Mouse (Mus musculus): ENCODE results near the gene Fam43a. TPM values are rescaled to one million over a fixed set of nuclear protein-coding genes. Genes with fewer than 3 reads are reported as not detected.

Fam43a gene
- polyA plus RNA-seq, 1 experiment = 0.17 TPM

DNA sequence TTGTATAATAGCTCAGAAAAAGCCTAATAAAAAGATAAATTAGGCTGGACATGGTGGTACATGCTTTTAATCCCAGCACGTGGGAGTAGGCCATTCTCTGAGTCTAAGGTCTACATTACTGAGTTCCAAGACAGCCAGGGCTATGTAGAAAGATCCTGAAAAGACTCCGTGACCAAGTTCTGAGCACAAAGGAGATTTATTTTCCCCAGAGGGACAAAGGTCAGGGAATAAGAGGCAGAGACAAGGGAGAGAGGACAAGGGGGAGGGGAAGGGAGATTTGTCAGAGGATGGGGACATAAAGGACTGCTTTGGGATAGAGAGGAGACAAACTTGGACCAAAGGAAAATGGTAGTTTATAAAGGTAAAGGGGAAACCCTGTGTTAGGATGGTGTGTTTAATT is 41.1 kb downstream of the Fam43a start:
- H3K4me3 ChIP-seq (replicated peaks) = no peak overlapping the region
- TF ChIP-seq TAL1 (IDR thresholded peaks at IDR 0.05; ENCODE audit: low read length) (no peak), GATA1 (IDR thresholded peaks at IDR 0.05; ENCODE audit: low read length) (no peak)
- no peaks in the 10 kb centered on the region for H3K27me3 ChIP-seq (ENCODE audit: control insufficient read depth)
- H3K9me3 ChIP-seq (ENCODE audit: control insufficient read depth, low read length) = peaks cover 16% of the 10 kb centered on the region; the same call in 1 of the 2 replicates
- H3K4me1 ChIP-seq (ENCODE audit: control insufficient read depth) = no peaks in the 10 kb centered on the region
- H3K36me3 ChIP-seq (ENCODE audit: control insufficient read depth) = no peaks in the 10 kb centered on the region

DNA sequence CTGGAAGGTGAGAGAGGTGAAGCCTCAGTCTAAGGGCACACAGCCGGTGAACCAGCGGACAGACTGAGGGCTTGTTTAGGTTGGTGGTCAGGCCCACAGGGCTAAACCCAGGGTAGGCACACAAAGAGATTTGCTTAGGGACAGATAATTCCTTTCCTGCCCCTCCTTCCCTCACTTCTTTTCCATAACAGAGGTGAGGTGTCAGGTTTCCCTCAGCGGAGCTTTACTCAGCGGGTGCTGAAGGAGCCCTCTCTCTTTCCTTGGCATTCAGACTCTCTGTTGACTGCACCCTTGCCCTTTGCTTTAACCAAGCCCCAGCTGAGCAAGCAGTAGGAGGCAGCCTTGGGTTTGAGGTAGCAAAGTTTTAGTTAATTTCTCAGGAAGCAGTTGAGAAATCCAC is 41.9 kb downstream of the Fam43a start:
- TF ChIP-seq GATA1 (IDR thresholded peaks at IDR 0.05; ENCODE audit: low read length) (no peak), TAL1 (IDR thresholded peaks at IDR 0.05; ENCODE audit: low read length) (no peak)
- Histone ChIP-seq H3K27me3 (ENCODE audit: control insufficient read depth) (no peaks in the 10 kb centered on the region), H3K9me3 (ENCODE audit: control insufficient read depth, low read length) (peaks cover 16% of the 10 kb centered on the region; the same call in 1 of the 2 replicates), H3K36me3 (ENCODE audit: control insufficient read depth) (no peaks in the 10 kb centered on the region), H3K4me1 (ENCODE audit: control insufficient read depth) (no peaks in the 10 kb centered on the region), H3K4me3 (replicated peaks) (no peak overlapping the region)

DNA sequence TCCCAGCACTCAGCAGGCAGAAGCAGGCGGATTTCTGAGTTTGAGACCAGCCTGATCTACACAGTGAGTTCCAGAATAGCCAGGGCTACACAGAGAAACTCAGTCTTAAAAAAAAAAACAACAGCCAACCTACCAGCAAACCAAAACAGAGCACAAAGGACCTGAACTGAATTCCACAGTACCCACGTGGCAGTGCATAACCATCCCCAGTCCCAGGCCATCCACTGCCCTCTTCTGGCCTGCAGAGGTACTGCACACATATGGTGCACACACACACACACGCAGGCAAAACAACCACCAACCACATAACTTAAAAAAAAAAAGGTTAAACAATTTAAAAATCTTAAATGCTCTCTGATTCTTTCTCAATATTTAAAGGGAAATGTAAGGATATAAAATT is 42.7 kb downstream of the Fam43a start:
- H3K4me1 ChIP-seq (ENCODE audit: control insufficient read depth) = no peaks in the 10 kb centered on the region
- H3K27me3 ChIP-seq (ENCODE audit: control insufficient read depth) = no peaks in the 10 kb centered on the region
- TF ChIP-seq TAL1 (IDR thresholded peaks at IDR 0.05; ENCODE audit: low read length) = no peak
- TF ChIP-seq GATA1 (IDR thresholded peaks at IDR 0.05; ENCODE audit: low read length) = no peak
- H3K36me3 ChIP-seq (ENCODE audit: control insufficient read depth) = no peaks in the 10 kb centered on the region
- H3K9me3 ChIP-seq (ENCODE audit: control insufficient read depth, low read length) = peaks cover 16% of the 10 kb centered on the region; the same call in 1 of the 2 replicates
- no peak overlapping the region for H3K4me3 ChIP-seq (replicated peaks)

DNA sequence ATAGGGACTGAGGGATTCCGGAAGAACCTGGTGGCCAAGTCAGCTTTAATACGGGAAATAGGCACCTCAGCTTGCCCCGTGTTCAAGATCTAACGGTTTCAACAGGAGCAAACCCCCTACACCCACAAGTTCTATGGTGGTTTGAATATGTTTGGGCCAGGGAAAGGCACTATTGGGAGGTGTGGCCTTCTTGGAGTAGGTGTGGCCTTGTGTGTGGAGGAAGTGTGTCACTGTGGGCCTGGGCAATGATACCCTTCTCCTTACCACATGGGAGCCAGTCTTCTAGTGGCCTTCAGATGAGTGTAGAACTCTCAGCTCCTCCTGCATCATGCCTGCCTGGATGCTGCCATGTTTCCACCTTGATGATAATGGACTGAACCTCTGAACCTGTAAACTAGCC is 45.5 kb downstream of the Fam43a start:
- Histone ChIP-seq H3K27me3 (ENCODE audit: control insufficient read depth) (no peaks in the 10 kb centered on the region), H3K4me3 (replicated peaks) (no peak overlapping the region), H3K9me3 (ENCODE audit: control insufficient read depth, low read length) (peaks cover 16% of the 10 kb centered on the region), H3K4me1 (ENCODE audit: control insufficient read depth) (no peaks in the 10 kb centered on the region), H3K36me3 (ENCODE audit: control insufficient read depth) (no peaks in the 10 kb centered on the region)
- no peak for TF ChIP-seq GATA1 (IDR thresholded peaks at IDR 0.05; ENCODE audit: low read length)
- no peak for TF ChIP-seq TAL1 (IDR thresholded peaks at IDR 0.05; ENCODE audit: low read length)

DNA sequence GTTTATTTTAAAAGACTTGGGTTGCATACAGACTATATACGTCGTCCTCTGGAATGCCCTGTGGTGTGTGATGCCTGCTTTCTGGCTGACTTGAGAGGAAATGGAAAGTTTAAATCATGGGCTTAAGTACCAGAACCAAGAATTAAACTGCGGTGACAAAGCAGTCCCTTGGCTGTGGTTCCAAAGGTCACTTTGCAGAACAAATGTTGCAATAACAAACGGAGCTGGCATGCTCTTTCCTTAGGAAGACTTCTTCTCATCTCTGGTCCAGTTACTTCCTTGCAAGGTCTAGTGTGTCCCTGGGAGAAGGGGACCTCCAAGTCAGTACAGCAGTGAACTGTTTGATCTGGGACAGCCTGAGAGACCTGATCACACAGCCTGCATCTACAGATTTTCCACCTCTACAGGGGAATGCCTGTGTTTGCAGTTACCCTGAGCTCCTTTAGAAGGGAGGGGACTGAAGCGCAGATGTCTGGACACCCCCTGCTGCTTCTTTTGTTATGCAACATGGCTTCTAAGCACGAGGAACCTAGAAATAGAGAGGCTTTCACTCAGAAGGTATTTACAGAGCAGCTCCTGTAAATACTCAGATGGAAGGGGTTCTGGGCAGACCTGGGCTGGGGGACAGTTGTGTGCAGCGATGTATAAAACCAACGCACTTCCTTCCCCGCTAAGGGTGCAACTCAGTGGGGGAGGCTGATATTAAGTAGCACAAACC is 46.5 kb downstream of the Fam43a start:
- peaks cover 16% of the 10 kb centered on the region for H3K9me3 ChIP-seq (ENCODE audit: control insufficient read depth, low read length)
- no peak for TF ChIP-seq TAL1 (IDR thresholded peaks at IDR 0.05; ENCODE audit: low read length)
- TF ChIP-seq GATA1 (IDR thresholded peaks at IDR 0.05; ENCODE audit: low read length) = no peak
- H3K36me3 ChIP-seq (ENCODE audit: control insufficient read depth) = no peaks in the 10 kb centered on the region
- no peaks in the 10 kb centered on the region for H3K27me3 ChIP-seq (ENCODE audit: control insufficient read depth)
- no peaks in the 10 kb centered on the region for H3K4me1 ChIP-seq (ENCODE audit: control insufficient read depth)
- no peak overlapping the region for H3K4me3 ChIP-seq (replicated peaks)

DNA sequence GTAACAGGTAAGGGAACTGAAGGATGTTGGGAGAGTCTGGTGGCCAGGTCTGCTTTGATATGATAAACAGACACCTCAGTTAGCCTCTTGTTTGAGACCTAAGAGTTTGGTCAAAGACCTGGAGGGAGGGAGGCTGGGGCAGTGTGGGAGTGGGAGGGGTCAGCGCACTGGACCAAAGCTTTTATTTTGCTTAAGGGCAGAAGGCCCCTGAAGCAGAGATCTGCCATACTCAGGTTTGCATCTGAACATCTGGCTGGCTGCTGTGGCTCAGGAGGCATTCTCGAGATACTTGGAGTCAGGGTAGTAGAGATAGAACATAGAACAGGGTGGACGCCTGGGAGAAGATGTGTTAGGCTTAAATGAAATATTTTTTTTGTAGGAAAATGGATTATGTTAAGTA is 47.3 kb downstream of the Fam43a start:
- Histone ChIP-seq H3K4me1 (ENCODE audit: control insufficient read depth) (no peaks in the 10 kb centered on the region), H3K9me3 (ENCODE audit: control insufficient read depth, low read length) (peaks cover 12% of the 10 kb centered on the region), H3K4me3 (replicated peaks) (no peak overlapping the region), H3K27me3 (ENCODE audit: control insufficient read depth) (no peaks in the 10 kb centered on the region), H3K36me3 (ENCODE audit: control insufficient read depth) (no peaks in the 10 kb centered on the region)
- no peak for TF ChIP-seq GATA1 (IDR thresholded peaks at IDR 0.05; ENCODE audit: low read length)

DNA sequence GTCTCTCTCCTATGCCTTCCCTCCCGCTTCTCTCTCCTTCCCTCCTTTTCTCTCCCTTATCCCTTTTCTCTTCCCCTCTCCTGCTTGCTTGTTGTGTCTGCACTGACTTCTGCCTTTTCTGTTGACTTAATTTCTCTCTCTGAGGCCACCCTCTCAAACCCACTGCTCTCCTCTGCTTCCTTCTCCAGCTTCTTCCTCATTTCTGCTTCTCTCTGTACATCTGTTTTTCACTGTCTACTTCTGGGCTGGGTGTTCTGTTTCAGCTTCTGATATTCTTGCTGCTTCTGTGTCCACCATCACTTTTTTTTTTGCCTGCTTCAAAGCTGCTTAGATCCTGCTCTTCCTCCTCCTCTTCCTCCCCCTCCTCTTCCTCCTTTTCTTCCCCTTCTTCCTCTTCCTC is 51.8 kb downstream of the Fam43a start:
- no peaks in the 10 kb centered on the region for H3K36me3 ChIP-seq (ENCODE audit: control insufficient read depth)
- H3K27me3 ChIP-seq (ENCODE audit: control insufficient read depth) = no peaks in the 10 kb centered on the region
- H3K4me1 ChIP-seq (ENCODE audit: control insufficient read depth) = no peaks in the 10 kb centered on the region
- no peaks in the 10 kb centered on the region; the same call in 1 of the 2 replicates for H3K9me3 ChIP-seq (ENCODE audit: control insufficient read depth, low read length)
- TF ChIP-seq GATA1 (IDR thresholded peaks at IDR 0.05; ENCODE audit: low read length) (no peak), TAL1 (IDR thresholded peaks at IDR 0.05; ENCODE audit: low read length) (no peak)
- H3K4me3 ChIP-seq (replicated peaks) = no peak overlapping the region

Other genes with a start within 250 kb of the Fam43a start
- gene Atp13a3, start 193.7 kb upstream of the Fam43a start, polyA plus RNA-seq (2012) = 0.57 and 0.65 TPM in 2 replicates
- 0.01 TPM in 2 replicates for gene Tmem44, start 48.9 kb upstream of the Fam43a start, polyA plus RNA-seq (2012)
- 0.39 and 0.61 TPM in 2 replicates for gene Lsg1, start 12.1 kb upstream of the Fam43a start, polyA plus RNA-seq (2012)